Mouse (Mus musculus) kidney, embryonic 16.5 days (tissue): ENCODE measurements around the gene Sclt1. TPM values are rescaled to one million over a fixed set of nuclear protein-coding genes. Genes with fewer than 3 reads are reported as not detected.
"Not testable (repeated sequence)": the region's sequence is repeated elsewhere in the genome, so short reads cannot be mapped to it uniquely, and the experiment has no call there.

ENCODE experiments used
- ATAC-seq: fragments of 200-750 bp; cut with Nextera tagmentation; 2 replicates; pipeline ENCODE4 v1.8.0; 2017; ENCODE audit warnings: moderate TSS enrichment; ENCODE audit not compliant: low FRiP score, low TSS enrichment
- H3K27ac ChIP-seq: fragments of 300-500 bp; sonication (generic); 2 replicates; pipeline ENCODE4 v1.5.1; 2014; ENCODE audit warnings: low read length
- H3K27me3 ChIP-seq: fragments of 300-500 bp; sonication (generic); 2 replicates; pipeline ENCODE4 v1.6.1; 2014; ENCODE audit warnings: low read length, control low read depth, mixed read lengths; ENCODE audit not compliant: insufficient read depth
- H3K36me3 ChIP-seq: fragments of 300-500 bp; sonication (generic); 2 replicates; pipeline ENCODE4 v1.6.1; 2014; ENCODE audit warnings: low read length, control low read depth, mixed read lengths; ENCODE audit not compliant: insufficient read depth
- H3K4me1 ChIP-seq: fragments of 300-500 bp; sonication (generic); 2 replicates; pipeline ENCODE4 v1.6.1; 2014; ENCODE audit warnings: low read length, control low read depth, mixed read lengths; ENCODE audit not compliant: insufficient read depth
- H3K4me2 ChIP-seq: fragments of 300-500 bp; sonication (generic); replicated peaks from 2 replicates; pipeline ENCODE4 v1.6.1; 2014; ENCODE audit warnings: low read depth, low read length
- H3K4me3 ChIP-seq: fragments of 300-500 bp; sonication (generic); 2 replicates; pipeline ENCODE4 v1.5.1; 2014; ENCODE audit warnings: mild to moderate bottlenecking, low read length
- H3K9ac ChIP-seq: fragments of 300-500 bp; sonication (generic); replicated peaks from 2 replicates; pipeline ENCODE4 v1.6.1; 2014; ENCODE audit warnings: low read length
- H3K9me3 ChIP-seq: fragments of 300-500 bp; sonication (generic); 2 replicates; pipeline ENCODE4 v1.6.1; 2016; ENCODE audit warnings: low read length, control low read depth
- WGBS: fragments of 180-500 bp; shearing (Covaris S2); extraction: QIAGEN DNeasy Blood & Tissue Kit; methylation state at CpG from one replicate; pipeline ENCODE4 v1.1.7; 2014; 5-methylcytosine and 5-hydroxymethylcytosine counted together
- polyA plus RNA-seq: library from polyadenylated mRNA; unstranded; fragments of >200 nt; fragmentation: Nextera tagmentation; extraction: Ambion mirVana; gene quantifications from 2 replicates; pipeline ENCODE4 v1.2.1, GENCODE M21; 2015

Gene Sclt1
- 18.3 and 24.3 TPM in 2 replicates for polyA plus RNA-seq

GRCm38 (mm10) chr3:41742278-41742934, at the start of gene Sclt1, which contains the start of gene D3Ertd751e:
Sclt1 (minus strand) TSS chr3:41742514.
D3Ertd751e (plus strand) TSS chr3:41742611.
- peak within 1 kb of the TSS; percentile 71 for H3K4me3 ChIP-seq
- H3K27me3 ChIP-seq, result no peaks in the 10 kb centered on the region
- H3K9ac ChIP-seq, result peak within 1 kb of the TSS; percentile 81
- peak; percentile 100 for ATAC-seq
- H3K9me3 ChIP-seq, result no peaks in the 10 kb centered on the region
- peak within 1 kb of the TSS; percentile 79 for H3K4me2 ChIP-seq
- H3K4me1 ChIP-seq, result peaks cover 16% of the 10 kb centered on the region
- peak within 1 kb of the TSS; percentile 95 for H3K27ac ChIP-seq
- 0% methylated on average over 66 of the region's 66 CpGs for WGBS
- H3K36me3 ChIP-seq, result no peaks in the 10 kb centered on the region

- no peak for ATAC-seq
- Histone ChIP-seq H3K36me3 (no peaks in the 10 kb centered on the region), H3K27me3 (no peaks in the 10 kb centered on the region), H3K4me1 (no peaks in the 10 kb centered on the region), H3K9me3 (no peaks in the 10 kb centered on the region), H3K27ac (no peak overlapping the region), H3K4me2 (no peak overlapping the region), H3K4me3 (no peak overlapping the region), H3K9ac (no peak overlapping the region)
- WGBS, result 89% methylated on average over 3 of the region's 3 CpGs
Observed at GRCm38 (mm10) chr3:41762091-41762490, 19.8 kb upstream of the Sclt1 start.

- Histone ChIP-seq H3K36me3 (no peaks in the 10 kb centered on the region), H3K27ac (no peak overlapping the region), H3K9me3 (no peaks in the 10 kb centered on the region), H3K27me3 (no peaks in the 10 kb centered on the region), H3K4me1 (no peaks in the 10 kb centered on the region), H3K9ac (no peak overlapping the region), H3K4me2 (no peak overlapping the region), H3K4me3 (no peak overlapping the region)
- WGBS, result 86% methylated on average over 2 of the region's 2 CpGs
- ATAC-seq, result no peak
Observed at GRCm38 (mm10) chr3:41754556-41754955, 12.2 kb upstream of the Sclt1 start.

- Histone ChIP-seq H3K27ac (no peak overlapping the region), H3K9ac (0 out of 2 replicates have a peak overlapping the region, but pooled peaks have one; percentile 41), H3K4me2 (peak overlapping the region; percentile 77), H3K9me3 (no peaks in the 10 kb centered on the region), H3K4me3 (peak overlapping the region; percentile 71; the same call in 1 of the 2 replicates), H3K4me1 (peaks cover 16% of the 10 kb centered on the region), H3K27me3 (no peaks in the 10 kb centered on the region), H3K36me3 (no peaks in the 10 kb centered on the region)
- 43% methylated on average over 6 of the region's 6 CpGs for WGBS
- ATAC-seq, result no peak
Observed at GRCm38 (mm10) chr3:41743436-41743835, 1.1 kb upstream of the Sclt1 start.

- H3K27ac ChIP-seq, result peak overlapping the region; percentile 95
- no peaks in the 10 kb centered on the region for H3K36me3 ChIP-seq
- peaks cover 16% of the 10 kb centered on the region for H3K4me1 ChIP-seq
- peak overlapping the region; percentile 79 for H3K4me2 ChIP-seq
- peak overlapping the region; percentile 71 for H3K4me3 ChIP-seq
- H3K27me3 ChIP-seq, result no peaks in the 10 kb centered on the region
- no peaks in the 10 kb centered on the region for H3K9me3 ChIP-seq
- no peak for ATAC-seq
- under 1% methylated on average over 39 of the region's 39 CpGs for WGBS
- peak overlapping the region; percentile 81 for H3K9ac ChIP-seq
Observed at GRCm38 (mm10) chr3:41741601-41742277, 575 bp downstream of the Sclt1 start.

GRCm38 (mm10) chr3:41695681-41696080, 46.6 kb downstream of the Sclt1 start:
- Histone ChIP-seq H3K36me3 (peaks cover 11% of the 10 kb centered on the region), H3K27ac (no peak overlapping the region), H3K27me3 (no peaks in the 10 kb centered on the region), H3K4me3 (no peak overlapping the region), H3K9ac (no peak overlapping the region), H3K4me1 (no peaks in the 10 kb centered on the region), H3K9me3 (no peaks in the 10 kb centered on the region), H3K4me2 (no peak overlapping the region)
- ATAC-seq, result no peak
- 73% methylated on average over 1 of the region's 1 CpGs for WGBS

GRCm38 (mm10) chr3:41692440-41693142, 49.7 kb downstream of the Sclt1 start:
- Histone ChIP-seq H3K4me2 (no peak overlapping the region), H3K9me3 (no peaks in the 10 kb centered on the region), H3K27ac (no peak overlapping the region), H3K27me3 (no peaks in the 10 kb centered on the region), H3K4me3 (no peak overlapping the region), H3K4me1 (no peaks in the 10 kb centered on the region), H3K9ac (no peak overlapping the region), H3K36me3 (peaks cover 4% of the 10 kb centered on the region; the same call in 1 of the 2 replicates)
- WGBS, result 90% methylated on average over 4 of the region's 4 CpGs
- no peak for ATAC-seq

- not testable (repeated sequence) for H3K4me3 ChIP-seq, ATAC-seq, H3K9me3 ChIP-seq, H3K27ac ChIP-seq, H3K4me1 ChIP-seq, H3K36me3 ChIP-seq, H3K9ac ChIP-seq, H3K4me2 ChIP-seq, H3K27me3 ChIP-seq
- 88% methylated on average over 13 of the region's 13 CpGs for WGBS
Observed at GRCm38 (mm10) chr3:41690114-41690640, 52.1 kb downstream of the Sclt1 start.

GRCm38 (mm10) chr3:41686396-41686795, 55.9 kb downstream of the Sclt1 start:
- no peak for ATAC-seq
- 64% methylated on average over 2 of the region's 2 CpGs for WGBS
- no peak overlapping the region for H3K4me2 ChIP-seq

More at GRCm38 (mm10) chr3:41686396-41686795, 55.9 kb downstream of the Sclt1 start:
- no peak overlapping the region for H3K9ac ChIP-seq
- no peak overlapping the region for H3K27ac ChIP-seq
- no peaks in the 10 kb centered on the region for H3K4me1 ChIP-seq
- H3K36me3 ChIP-seq, result no peaks in the 10 kb centered on the region
- H3K4me3 ChIP-seq, result no peak overlapping the region
- no peaks in the 10 kb centered on the region for H3K27me3 ChIP-seq
- no peaks in the 10 kb centered on the region for H3K9me3 ChIP-seq
